ENCODE assay signal across 10 mouse cellular contexts in genomic region chr17:71693780-71694179, GRCm38 (mm10). TPM values are rescaled to one million over a fixed set of nuclear protein-coding genes. Genes with fewer than 3 reads are reported as not detected.
DNase-seq lines count a peak whose midpoint lies in the region; ATAC-seq and TF ChIP-seq lines count a peak whose summit lies in the region.
"Had no signal": no experiment of that assay in that cellular context is flagged by ENCODE, and none has a peak within 500 bp of the region (broad histone marks: within the 10 kb centered on the region; RNA-seq: fewer than 3 reads in every experiment).

No protein-coding gene starts in this region.

- peak; percentile 62; the same call in 1 of the 2 replicates for TF ChIP-seq CTCF in thymus, adult 2 months (IDR thresholded peaks at IDR 0.05; ENCODE audit: borderline replicate concordance, control insufficient read depth, extremely low read depth, insufficient read depth, low read length, poor library complexity)

- peak overlapping the region; percentile 64 for H3K27ac ChIP-seq in hindbrain, embryonic 10.5 days
- no peak overlapping the region for H3K27ac ChIP-seq in hindbrain, embryonic 14.5 days
- no peak overlapping the region for H3K27ac ChIP-seq in thymus, adult 2 months (ENCODE audit: control insufficient read depth, insufficient read depth, low read length)
- peak overlapping the region; percentile 11; the same call in 1 of the 2 replicates for H3K27ac ChIP-seq in kidney, embryonic 15.5 days
- H3K27ac ChIP-seq: limb, embryonic 12.5 days had no signal

- H3K4me3 ChIP-seq in hindbrain, embryonic 10.5 days, result no peak overlapping the region
- H3K4me3 ChIP-seq in hindbrain, embryonic 14.5 days (replicated peaks; ENCODE audit: low read length), result no peak overlapping the region
- no peak overlapping the region for H3K4me3 ChIP-seq in thymus, adult 2 months (ENCODE audit: control insufficient read depth, insufficient read depth, low read length)
- H3K4me3 ChIP-seq in kidney, embryonic 15.5 days (replicated peaks), result no peak overlapping the region
- H3K4me3 ChIP-seq: limb, embryonic 12.5 days had no signal

- intact Hi-C loops in heart, postnatal 10 days (cut with DNase I), result no loop called here

- no peak overlapping the region for H3K4me2 ChIP-seq in hindbrain, embryonic 14.5 days (replicated peaks)
- H3K4me2 ChIP-seq in kidney, embryonic 15.5 days, result no peak overlapping the region
- H3K4me2 ChIP-seq: limb, embryonic 12.5 days had no signal

- peaks cover 35% of the 10 kb centered on the region for H3K4me1 ChIP-seq in hindbrain, embryonic 10.5 days (replicated peaks)
- H3K4me1 ChIP-seq in hindbrain, embryonic 14.5 days (replicated peaks; ENCODE audit: control insufficient read depth, insufficient read depth, low read length), result no peaks in the 10 kb centered on the region
- no peaks in the 10 kb centered on the region for H3K4me1 ChIP-seq in thymus, adult 2 months (replicated peaks; ENCODE audit: control insufficient read depth, insufficient read depth, low read length)
- peaks cover 42% of the 10 kb centered on the region for H3K4me1 ChIP-seq in kidney, embryonic 15.5 days

- no peaks in the 10 kb centered on the region for H3K9me3 ChIP-seq in hindbrain, embryonic 10.5 days
- peaks cover 3% of the 10 kb centered on the region; the same call in 1 of the 2 replicates for H3K9me3 ChIP-seq in hindbrain, embryonic 14.5 days (ENCODE audit: control insufficient read depth, low read length)
- no peaks in the 10 kb centered on the region for H3K9me3 ChIP-seq in kidney, embryonic 15.5 days (replicated peaks)
- H3K9me3 ChIP-seq: limb, embryonic 12.5 days had no signal

- H3K27me3 ChIP-seq in hindbrain, embryonic 10.5 days (ENCODE audit: insufficient read depth, poor library complexity, severe bottlenecking), result no peaks in the 10 kb centered on the region
- no peaks in the 10 kb centered on the region for H3K27me3 ChIP-seq in hindbrain, embryonic 14.5 days (ENCODE audit: control insufficient read depth, insufficient read depth, low read length)
- no peaks in the 10 kb centered on the region for H3K27me3 ChIP-seq in thymus, adult 2 months (ENCODE audit: control insufficient read depth, insufficient read depth, low read length)
- H3K27me3 ChIP-seq in kidney, embryonic 15.5 days, result no peaks in the 10 kb centered on the region
- H3K27me3 ChIP-seq: limb, embryonic 12.5 days had no signal

- 51% methylated on average over 8 of the region's 8 CpGs for WGBS in hindbrain, embryonic 10.5 days
- 56% methylated on average over 8 of the region's 8 CpGs for WGBS in hindbrain, embryonic 14.5 days
- WGBS in thymus, adult 2 months, result 84% methylated on average over 8 of the region's 8 CpGs
- WGBS in kidney, embryonic 15.5 days, result 47% methylated on average over 8 of the region's 8 CpGs

- H3K36me3 ChIP-seq in hindbrain, embryonic 10.5 days, result no peaks in the 10 kb centered on the region
- no peaks in the 10 kb centered on the region for H3K36me3 ChIP-seq in hindbrain, embryonic 14.5 days (replicated peaks; ENCODE audit: control insufficient read depth, insufficient read depth)
- H3K36me3 ChIP-seq in thymus, adult 2 months (ENCODE audit: control insufficient read depth, insufficient read depth, low read length), result no peaks in the 10 kb centered on the region
- no peaks in the 10 kb centered on the region for H3K36me3 ChIP-seq in kidney, embryonic 15.5 days
- H3K36me3 ChIP-seq: limb, embryonic 12.5 days had no signal

- no peak for TF ChIP-seq POLR2A in thymus, adult 2 months (IDR thresholded peaks at IDR 0.05; ENCODE audit: control insufficient read depth, extremely low read depth, insufficient read depth, low read length, poor library complexity)

- ATAC-seq in hindbrain, embryonic 14.5 days (ENCODE audit: low FRiP score), result no peak
- ATAC-seq in kidney, embryonic 15.5 days (replicated peaks; ENCODE audit: low FRiP score), result no peak

- no peak overlapping the region for H3K9ac ChIP-seq in hindbrain, embryonic 14.5 days
- H3K9ac ChIP-seq in kidney, embryonic 15.5 days, result no peak overlapping the region
- H3K9ac ChIP-seq: limb, embryonic 12.5 days had no signal

- peak; percentile 44 for DNase-seq in hindbrain, embryonic 10.5 days (ENCODE audit: low spot score)
- no peak for DNase-seq in hindbrain, embryonic 14.5 days (ENCODE audit: low spot score)
- DNase-seq in thymus, adult 2 months, result peak; percentile 24
- DNase-seq in thymus, adult 18-20 months, result no peak
- peak; percentile 67 for DNase-seq in thymus, postnatal 4 days
- no peak for DNase-seq in heart, postnatal 10 days
- DNase-seq in ovary, postnatal 14 days (ENCODE audit: low spot score), result no peak

RNA-seq across cellular contexts. Expression of gene Togaram2, which starts 20.7 kb away (rescaled TPM):
- polyA plus RNA-seq in hindbrain, embryonic 10.5 days (2016; fragmentation: Nextera tagmentation; extraction: Ambion mirVana), result 0.05 and 0.09 TPM in 2 replicates
- polyA plus RNA-seq in hindbrain, embryonic 14.5 days (2014; fragmentation: Nextera tagmentation; extraction: Ambion mirVana), result 1.0 TPM in 2 replicates
- 0.26 and 0.51 TPM in 2 replicates for polyA plus RNA-seq in thymus, adult 2 months (2012; rRNA removed)
- polyA plus RNA-seq in kidney, embryonic 15.5 days (2015; fragmentation: Nextera tagmentation; extraction: Ambion mirVana), result 0.18 and 0.32 TPM in 2 replicates
- total RNA-seq in heart, postnatal 10 days (2021), result 1 to 10 TPM; 1.7 to 2.0 TPM
- polyA plus RNA-seq: limb, embryonic 12.5 days had no signal

RNA-seq across cellular contexts. Expression of gene Pcare, which starts 58.9 kb away (rescaled TPM):
- not detected in 2 replicates for polyA plus RNA-seq in hindbrain, embryonic 10.5 days (2016; fragmentation: Nextera tagmentation; extraction: Ambion mirVana)
- not detected in 2 replicates for polyA plus RNA-seq in hindbrain, embryonic 14.5 days (2014; fragmentation: Nextera tagmentation; extraction: Ambion mirVana)
- polyA plus RNA-seq in thymus, adult 2 months (2012; rRNA removed), result 0.04 TPM in 1 of 2 replicates, not detected in the other
- not detected in 2 replicates for polyA plus RNA-seq in kidney, embryonic 15.5 days (2015; fragmentation: Nextera tagmentation; extraction: Ambion mirVana)
- under 1 TPM; 0.57 to 0.77 TPM for total RNA-seq in heart, postnatal 10 days (2021)
- polyA plus RNA-seq: limb, embryonic 12.5 days; neural tube, embryonic 14.5 days had no signal

Comparison
In these comparisons a context has a peak if more than half of its experiments do, and no peak if none do; other contexts are left out.
1. DNase-seq: peak in hindbrain, embryonic 10.5 days (single experiment), thymus, adult 2 months (single experiment) and thymus, postnatal 4 days (single experiment); none in hindbrain, embryonic 14.5 days (single experiment), thymus, adult 18-20 months (0 of 2), heart, postnatal 10 days (0 of 2) and ovary, postnatal 14 days (single experiment).
2. H3K27ac ChIP-seq: peak in hindbrain, embryonic 10.5 days (single experiment) and kidney, embryonic 15.5 days (single experiment); none in hindbrain, embryonic 14.5 days (single experiment) and thymus, adult 2 months (single experiment).